Mouse (Mus musculus) heart, postnatal 10 days (tissue): ENCODE measurements at regions not wholly inside any gene's neighbourhood (a gene's known extent, or its start where the extent isn't known, plus 50 kb on each side); places are given as distances from the start of the nearest gene placed in this dataset.

Source experiments
- DNase-seq, 2 experiments: peaks; one replicate each; pipeline ENCODE4 v3.0.0; 2021
- intact Hi-C: fragments of 180-260 bp; cut with DNase I; formaldehyde crosslinking; loops from one replicate; pipeline ENCODE4 v1.15.1; 2025

DNA sequence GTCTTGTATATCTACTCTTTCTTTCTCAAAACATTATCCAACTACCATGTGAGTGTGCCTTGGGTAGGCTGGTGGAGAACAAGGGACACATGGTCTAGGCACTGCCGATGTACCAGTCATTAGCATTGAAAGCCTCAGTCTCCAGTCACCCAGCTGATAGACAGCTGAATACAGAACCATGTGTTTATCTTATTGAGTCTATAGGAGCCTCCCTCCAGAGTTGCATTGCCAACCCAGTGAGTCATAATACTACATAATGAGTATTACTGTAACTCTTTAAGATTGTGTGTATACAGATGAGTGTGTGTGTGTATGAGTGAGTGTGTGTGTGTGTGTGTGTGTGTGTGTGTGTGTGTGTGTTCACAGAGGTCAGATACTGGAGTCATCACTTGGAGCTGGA, 110.9 kb upstream of the Ralgapa2 start:
- intact Hi-C loops = no loop called here

DNA sequence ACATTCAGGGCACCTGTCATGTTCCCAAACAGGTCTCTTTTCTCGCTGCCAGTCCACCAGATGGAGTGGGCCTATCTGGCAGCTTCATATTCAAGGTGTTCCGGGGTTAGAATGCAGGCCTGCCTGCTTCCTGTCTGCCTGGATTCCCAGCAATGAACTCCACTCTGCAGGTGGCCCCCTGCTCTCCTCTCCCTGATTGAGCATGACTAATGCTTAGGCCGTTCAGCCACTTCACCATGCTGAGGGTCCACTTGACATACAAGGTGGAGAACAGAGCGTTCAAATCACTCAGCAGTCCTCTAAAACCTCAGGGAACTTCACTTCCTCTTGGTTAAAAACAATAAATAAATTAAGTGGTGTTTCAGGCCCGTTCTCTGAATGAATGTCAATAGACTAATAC, 112.1 kb upstream of the Ralgapa2 start:
- intact Hi-C loops = no loop called here

More for the DNA sequence above, 110.9 kb upstream of the Ralgapa2 start:
- no peak for DNase-seq

DNA sequence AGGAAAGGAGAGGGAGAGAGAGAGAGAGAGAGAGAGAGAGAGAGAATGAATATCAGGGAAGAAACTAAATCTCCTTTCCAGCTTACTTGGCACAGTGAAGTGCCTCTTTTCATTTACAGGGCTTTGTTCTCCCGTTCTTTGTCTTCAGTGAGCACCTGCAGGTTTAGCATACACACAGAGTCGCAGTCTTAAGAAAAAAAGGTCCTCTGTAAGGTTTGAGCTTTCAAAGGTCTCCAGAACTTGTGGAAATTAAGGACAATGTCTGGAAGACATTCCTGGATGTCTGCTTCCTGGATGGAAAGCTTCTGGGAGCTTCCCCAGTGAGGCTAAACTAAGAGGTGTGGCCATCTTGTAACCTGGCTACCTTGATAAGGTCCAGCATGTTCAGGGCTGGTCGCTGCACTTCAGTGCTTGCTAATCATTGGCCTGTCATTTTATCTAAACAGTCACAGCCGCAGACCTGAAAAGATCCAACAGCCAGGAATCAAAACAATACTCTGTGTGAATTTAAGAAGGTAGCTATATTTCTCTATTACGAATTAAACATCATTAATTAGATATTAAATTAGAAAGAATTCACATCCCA, 113.1 kb upstream of the Ralgapa2 start:
- intact Hi-C loops = no loop called here
- no peak for DNase-seq

More for the DNA sequence above, 112.1 kb upstream of the Ralgapa2 start:
- DNase-seq = no peak

DNA sequence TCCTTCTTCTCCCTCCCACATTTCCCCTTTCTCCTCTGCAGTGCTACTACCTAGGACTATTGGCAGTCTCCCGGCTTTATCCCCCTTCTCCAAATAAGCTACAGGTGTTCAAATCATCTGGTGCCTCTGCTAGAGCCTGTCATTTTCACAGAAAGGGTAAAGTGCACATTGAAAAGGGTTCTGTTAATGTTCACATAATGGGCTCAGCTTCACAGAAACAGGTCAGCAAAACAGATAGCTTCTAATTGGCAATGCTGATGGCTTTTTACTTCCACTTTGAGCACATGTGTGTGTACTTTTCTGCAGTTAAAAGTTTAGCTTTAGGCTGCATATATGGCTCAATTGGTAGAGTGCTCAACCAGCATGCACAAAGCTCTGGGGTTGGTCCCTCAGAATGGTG, 114.4 kb upstream of the Ralgapa2 start:
- DNase-seq = no peak
- intact Hi-C loops = no loop called here

DNA sequence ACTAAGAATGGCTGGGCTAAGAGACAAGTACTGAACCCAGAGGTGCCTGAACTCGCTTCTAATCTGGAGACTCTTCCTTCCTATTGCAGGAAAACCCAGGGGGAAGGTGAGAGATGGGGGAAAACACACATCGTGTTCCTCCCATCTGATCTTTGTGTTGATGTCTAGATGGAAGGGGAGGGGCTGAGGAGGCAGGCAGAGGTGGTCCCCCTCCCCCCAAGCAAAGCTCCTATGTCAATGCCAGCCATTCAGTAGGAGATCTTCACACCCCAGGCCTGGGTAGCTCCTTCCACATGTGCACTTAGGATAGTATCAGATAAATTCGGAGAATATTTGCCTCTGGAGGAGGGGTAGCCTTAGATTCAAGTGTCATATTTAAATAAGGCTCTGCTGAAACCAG, 118.0 kb upstream of the Ralgapa2 start:
- no peak for DNase-seq
- intact Hi-C loops = loop anchor here (5.0 kb wide), 2 partner anchors 327 to 627 kb away; no protein-coding TSS in a partner anchor

DNA sequence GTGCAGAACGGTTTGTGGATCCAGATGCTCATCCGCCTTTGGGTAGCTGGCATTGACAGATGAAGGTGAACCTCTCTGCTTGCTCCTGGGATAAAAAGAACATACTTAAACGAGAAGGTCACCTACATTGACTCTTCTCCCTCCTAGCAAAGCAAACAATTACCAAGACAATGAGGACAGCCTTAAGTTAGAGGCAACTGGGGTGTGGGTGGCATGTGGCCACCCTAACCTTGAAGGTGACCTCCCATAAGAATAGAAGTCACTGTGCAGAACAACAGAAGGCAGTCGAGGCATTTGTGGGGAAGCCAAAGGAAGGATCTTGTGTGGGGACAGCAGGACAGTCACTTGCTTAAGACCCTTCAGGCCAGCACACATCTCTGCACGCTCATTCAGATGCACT, 119.0 kb upstream of the Ralgapa2 start:
- intact Hi-C loops = loop anchor here (5.0 kb wide), 2 partner anchors 326 to 626 kb away; no protein-coding TSS in a partner anchor
- DNase-seq = no peak

DNA sequence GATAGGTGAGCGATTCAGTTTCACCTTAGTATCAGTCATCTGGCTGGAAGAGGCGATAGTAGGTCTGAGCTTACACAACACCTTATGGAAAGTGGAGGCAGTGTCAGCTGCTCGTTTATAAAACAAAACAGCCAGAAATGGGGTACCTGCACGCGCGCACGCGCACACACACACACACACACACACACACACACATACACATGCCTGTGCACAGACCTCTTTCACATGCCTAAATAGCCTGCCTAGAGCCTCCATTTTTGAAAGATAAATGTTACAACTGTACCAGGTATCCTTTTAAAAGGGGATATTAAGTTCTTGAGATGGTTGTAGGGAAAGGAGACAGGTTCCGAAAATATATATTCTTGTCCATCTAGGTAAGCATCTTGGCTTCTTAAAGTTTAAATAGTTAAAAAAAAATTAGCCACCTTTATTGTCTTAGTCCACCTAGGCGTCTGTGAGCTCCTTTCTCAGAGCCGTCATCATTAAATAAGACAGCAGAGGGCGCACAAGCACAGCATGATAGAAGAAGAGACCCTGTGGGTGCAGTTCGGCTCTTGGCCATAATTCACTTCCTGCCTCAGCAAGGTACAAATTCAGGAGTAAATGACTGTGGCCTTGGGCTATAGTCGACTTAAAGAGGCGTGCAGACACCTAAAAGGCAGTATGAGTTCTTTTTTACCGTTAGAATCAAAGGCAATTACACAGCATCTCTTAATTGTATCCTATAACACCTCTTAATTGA, 121.4 kb upstream of the Ralgapa2 start:
- intact Hi-C loops = loop anchor here (1.0 to 5.0 kb wide), 4 partner anchors 265 to 624 kb away; no protein-coding TSS in a partner anchor
- DNase-seq = peak; percentile 61 to 83

DNA sequence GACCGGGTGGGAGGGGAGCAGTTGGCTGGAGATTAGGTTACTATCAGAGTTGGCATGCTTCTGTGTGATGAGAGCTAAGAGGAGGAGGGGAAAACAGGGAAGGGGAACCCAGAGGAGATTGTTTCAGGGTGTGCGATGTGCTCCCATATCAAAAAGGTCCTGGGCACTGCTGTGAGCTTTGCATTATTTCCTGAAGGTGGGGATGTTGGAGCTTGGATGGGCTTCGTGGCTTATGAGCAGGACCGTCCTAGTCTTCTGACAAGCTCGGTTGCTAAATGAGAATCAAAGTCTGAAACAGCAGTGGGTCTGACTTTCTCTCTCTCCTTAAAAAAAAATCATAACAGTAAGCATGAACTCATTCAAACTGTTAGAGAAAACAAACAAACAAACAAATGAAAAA, 125.4 kb upstream of the Ralgapa2 start:
- no peak for DNase-seq
- intact Hi-C loops = loop anchor here (5.0 kb wide), 1 partner anchor 670 kb away; no protein-coding TSS in a partner anchor

DNA sequence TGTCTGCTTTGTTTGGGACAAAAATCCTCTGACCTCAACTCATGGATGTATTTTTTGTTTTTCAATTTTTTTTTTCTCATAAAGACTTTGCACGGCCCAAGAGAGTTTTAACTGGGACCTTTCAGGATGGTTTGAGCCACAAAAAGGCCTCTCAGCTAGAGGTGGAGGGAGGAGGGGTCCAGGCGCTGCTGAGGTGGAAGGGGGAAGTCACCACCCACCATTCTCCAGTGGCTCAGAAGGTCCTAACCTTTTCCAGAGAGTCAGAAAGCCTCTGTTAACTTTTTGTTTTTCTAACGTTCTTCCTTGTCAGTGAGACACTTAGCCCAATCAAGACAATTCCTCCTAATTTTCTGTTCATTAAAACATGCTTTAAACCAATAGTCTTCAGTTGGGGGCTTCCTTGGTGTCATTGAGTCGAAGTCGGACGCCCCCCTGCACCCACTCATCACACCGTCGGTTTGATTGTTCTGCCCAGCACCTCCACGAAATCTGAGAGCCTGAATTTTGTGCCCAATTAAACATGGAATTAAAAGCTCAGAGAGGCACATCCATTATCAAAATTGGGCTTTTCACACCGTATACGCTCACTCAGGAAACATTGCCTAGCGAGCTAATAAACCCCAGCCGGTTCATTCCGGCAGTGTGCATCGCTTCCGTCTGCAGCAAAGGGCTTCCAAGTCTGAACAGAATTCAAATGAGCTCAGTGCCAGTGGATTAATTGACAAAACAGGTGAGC, 134.3 kb upstream of the Ralgapa2 start:
- intact Hi-C loops = no loop called here
- DNase-seq = no peak

DNA sequence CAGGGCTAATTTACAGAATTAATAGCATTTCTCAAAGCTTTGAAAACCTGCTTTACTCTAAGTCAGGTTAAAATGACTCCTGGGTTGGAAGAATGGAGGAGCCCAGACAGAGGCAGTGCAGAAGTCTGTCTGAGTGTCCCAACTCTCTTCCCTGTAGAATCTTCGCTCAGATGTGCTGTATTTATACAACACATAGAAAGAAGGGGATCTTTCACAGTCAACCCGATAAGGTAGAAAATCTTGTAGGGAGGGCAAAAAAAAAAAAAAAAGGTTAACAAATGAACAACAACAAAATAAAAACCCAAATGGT, 134.8 kb upstream of the Ralgapa2 start:
- intact Hi-C loops = no loop called here
- DNase-seq = no peak

DNA sequence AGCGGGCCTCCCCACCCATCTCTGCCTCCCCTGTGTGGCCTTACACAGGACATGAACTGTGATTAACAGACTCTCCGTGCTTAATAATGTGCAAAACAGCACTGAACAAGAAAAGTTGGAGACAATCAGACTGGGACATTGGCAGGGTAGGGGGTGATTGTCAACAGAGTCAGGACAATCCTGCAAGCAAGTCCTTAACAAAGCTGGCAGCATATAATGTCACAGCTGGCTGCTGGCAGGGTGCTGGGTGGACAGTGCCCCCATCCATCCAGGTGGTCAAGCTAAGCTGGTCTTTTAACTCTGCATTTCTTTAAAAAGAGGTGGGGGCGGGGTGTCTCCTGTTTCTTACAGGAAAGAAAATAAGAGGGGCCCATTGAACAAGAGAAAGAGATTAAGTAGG, 149.2 kb upstream of the Ralgapa2 start:
- intact Hi-C loops = no loop called here
- no peak for DNase-seq

DNA sequence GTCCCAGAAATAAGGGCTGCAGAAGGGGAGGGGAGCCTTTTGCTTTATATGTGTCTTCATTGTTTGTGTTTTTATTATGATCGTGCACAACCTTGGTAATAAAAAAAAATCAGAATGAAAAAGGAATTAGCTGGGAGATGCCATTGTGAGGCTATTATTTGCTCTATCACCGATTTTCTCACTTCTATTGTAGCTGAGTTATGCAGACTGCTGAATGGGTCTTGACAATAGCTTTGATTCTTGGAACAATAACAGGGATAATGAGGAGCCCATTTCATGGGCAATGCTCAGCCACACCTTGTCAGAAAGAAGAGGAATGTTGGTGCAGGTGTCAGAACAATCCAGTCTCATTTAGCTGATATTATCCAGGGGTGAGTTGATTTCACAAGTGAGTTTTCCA, 160.6 kb upstream of the Ralgapa2 start:
- intact Hi-C loops = no loop called here

DNA sequence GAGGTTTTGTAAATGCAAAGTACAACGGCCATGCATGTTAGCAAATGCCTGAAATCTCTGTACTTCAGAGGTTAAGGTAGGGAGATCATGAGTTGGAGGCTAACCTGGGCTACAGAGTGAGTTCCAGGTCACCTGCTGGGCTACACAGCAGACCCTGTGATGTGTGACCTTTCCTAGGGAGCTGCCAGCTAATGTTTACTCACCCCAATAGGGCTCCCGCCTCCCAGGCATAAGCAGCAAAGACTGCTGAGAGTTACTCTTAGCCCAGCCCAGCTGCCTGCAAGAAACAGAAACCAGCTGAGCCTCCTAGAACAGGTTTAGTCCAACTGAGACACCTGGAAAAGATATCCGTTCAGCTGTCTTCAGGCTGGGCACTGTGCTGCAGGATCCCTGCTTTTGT, 169.8 kb upstream of the Ralgapa2 start:
- intact Hi-C loops = no loop called here
- no peak for DNase-seq

More for the DNA sequence above, 160.6 kb upstream of the Ralgapa2 start:
- DNase-seq = no peak

DNA sequence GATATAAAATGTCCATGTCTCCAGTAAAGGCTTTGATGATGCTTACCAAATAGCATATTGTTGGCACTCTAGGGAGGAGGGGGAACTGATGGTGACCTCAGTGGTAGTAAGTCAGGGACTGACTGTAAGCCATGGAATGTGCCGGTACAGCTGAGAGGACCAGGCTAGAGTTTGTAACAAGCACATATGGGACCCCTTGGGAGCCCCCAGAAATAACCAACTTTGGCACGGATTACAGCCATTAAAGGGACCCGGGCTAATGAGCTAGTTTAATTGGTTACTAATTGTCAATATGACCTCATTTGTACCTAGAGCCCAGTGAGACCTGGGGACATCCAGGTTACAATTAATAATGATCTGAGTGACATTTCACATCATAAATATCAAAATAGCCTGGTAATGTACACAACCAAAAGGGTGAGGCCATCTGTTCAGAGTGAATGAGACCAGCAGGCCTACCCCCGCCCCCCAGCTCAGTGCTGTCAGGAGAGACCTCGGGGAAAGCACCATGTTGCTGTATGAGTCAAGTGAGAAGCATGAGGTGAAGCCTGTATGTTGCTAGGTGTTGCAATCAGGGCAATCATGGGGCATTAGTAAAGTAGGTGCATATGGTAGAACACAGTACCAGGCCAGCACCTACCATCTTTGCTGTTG, 169.7 kb upstream of the Kiz start:
- DNase-seq = no peak
- intact Hi-C loops = no loop called here

DNA sequence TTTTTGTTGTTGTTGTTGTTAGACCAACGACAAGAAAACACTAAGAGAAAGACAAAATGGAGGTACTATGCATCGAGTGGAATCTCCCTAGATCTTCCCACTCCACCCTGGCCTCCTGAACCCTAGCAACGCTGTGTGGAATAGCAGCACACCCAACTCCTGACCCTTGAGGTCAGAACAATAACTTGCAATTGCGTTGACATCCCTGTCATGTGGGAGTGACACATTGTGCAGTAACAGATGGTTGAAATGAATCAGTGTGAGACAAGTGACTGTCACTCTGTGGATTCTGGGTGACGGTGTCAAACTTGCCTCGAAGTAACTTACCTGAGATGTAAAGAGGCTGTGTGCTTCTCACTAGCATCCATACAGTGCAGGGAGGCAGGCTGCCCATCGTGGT, 167.1 kb upstream of the Kiz start:
- no peak for DNase-seq
- intact Hi-C loops = no loop called here

DNA sequence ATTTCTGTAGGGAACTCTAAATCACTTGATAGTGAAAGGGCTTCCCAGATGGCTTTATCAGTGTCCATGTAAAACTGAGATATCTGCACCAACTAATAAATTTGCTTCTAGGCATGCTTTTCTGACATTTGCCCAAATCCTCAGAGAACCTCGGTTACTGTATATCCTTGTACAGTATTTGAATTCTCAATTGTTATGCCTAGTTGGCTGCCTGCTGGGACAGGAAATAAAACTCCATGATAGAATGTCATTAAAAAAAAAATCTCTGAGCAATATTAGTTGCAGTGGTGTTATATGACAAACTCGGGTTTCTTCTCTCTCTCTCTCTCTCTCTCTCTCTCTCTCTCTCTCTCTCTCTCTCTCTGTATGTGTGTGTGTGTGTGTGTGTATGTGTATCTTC, 162.2 kb upstream of the Kiz start:
- no peak for DNase-seq
- intact Hi-C loops = no loop called here

DNA sequence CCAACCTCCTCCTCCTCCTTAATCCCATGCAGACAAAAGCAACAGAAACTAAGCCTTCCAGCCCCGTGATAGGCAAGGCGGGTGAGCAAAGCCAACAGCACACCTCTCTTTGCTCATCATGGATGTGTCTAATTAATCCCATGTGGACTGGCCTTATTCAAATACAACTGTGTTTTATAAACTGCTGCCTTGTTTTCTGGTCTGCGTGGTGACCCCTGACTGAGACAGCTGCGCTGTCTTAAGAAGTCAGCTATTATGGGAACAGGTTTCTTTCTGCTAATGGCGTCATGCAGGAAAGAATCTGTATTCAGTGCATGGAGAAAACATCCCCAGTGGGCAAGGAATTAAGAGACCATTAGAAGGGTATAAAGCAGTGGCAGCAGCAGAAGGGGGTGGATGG, 161.6 kb upstream of the Kiz start:
- no peak for DNase-seq
- intact Hi-C loops = no loop called here

DNA sequence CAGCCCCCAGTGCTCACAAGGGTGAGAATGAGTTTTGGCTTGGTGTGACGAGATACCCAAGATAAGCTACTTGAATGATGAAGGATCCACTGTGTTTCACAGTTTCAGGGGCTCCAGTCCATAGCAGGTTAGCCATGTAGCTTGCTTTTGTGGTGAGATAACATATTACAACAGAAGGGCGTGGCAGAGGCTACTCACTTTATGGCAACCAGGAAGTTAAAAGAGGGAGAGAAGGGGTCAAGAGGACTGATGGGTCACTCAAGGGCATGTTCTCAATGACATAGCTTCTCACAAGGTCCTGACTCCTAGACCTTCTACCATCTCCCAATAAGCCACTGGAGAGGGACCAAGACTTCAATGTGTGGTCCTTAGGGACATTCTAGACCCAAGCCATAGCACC, 159.4 kb upstream of the Kiz start:
- intact Hi-C loops = no loop called here
- no peak for DNase-seq

DNA sequence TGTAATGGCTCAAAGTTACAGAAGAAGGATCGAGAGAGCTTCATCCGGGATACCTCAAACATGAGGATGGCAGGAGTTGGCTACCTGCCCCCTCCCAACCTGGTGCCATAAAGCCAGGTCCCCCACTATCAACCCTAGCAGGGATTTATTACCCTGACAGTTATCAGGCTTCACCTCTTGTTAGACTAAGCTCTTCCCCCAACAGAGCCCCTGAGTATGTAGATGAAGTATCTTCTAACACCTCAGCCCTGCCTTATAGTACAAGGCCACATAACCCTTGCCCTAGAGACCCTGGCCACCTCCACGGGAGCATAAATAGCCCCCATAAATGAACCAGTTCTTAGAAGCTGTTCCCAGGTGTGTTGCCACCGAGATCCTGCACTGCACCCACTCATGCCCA, 158.9 kb upstream of the Kiz start:
- intact Hi-C loops = no loop called here
- no peak for DNase-seq

DNA sequence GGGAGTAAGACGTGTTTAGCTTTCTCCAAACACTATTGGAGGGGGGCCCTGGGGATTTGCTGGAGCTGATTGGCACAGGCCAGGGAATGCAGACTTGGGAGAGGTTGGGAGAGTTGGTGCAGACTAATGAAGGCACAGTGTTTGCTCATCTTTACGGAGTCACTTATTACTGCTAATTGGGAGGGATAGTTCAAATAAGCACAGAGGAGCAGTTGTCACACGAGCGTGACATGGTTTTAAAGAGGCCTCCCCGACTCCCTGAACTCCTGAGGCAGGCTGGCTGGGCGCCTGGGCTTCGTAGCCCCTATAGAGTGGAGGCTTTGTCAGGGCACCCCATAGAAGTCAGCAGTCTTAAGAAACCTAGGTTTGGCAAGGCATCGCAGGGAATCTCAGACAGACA, 145.0 kb upstream of the Kiz start:
- intact Hi-C loops = no loop called here
- no peak for DNase-seq

DNA sequence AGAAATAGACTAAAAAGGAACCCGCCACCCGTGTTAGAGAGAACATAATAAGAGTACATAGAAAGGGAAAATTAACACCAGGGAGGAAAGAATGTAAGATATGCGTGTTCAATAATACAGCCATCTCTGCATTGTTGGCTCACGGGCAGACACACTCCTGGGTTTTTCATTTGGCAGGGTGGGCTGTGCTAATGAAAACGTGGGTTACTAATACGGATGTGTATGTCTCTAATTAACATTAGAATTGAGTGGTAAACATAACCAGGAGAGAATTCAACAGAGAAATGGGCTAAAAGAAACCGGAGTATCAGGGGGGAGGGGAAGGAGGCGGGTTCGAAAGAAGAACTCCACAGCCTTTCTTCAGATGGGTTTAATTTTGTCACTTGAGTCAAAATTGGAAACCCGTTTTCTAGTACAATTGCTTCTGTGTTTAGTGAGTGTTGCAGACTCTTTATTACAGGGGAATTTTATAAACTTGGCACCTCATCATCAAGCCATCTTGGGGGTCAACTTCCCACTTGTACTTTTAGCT, 134.4 kb upstream of the Kiz start:
- DNase-seq = no peak
- intact Hi-C loops = no loop called here
